Mouse (Mus musculus) lung, postnatal 0 days (tissue): Measurements from ENCODE around the gene Itga9.

ENCODE experiments used
- CTCF ChIP-seq: IDR thresholded peaks from 2 replicates; pipeline ENCODE4 v1.5.1; 2016; ENCODE audit warnings: antibody characterized with exemption, mild to moderate bottlenecking
- EP300 ChIP-seq: IDR thresholded peaks from 2 replicates; pipeline ENCODE4 v1.6.1; 2016; ENCODE audit warnings: antibody characterized with exemption, mild to moderate bottlenecking, control low read depth

DNA sequence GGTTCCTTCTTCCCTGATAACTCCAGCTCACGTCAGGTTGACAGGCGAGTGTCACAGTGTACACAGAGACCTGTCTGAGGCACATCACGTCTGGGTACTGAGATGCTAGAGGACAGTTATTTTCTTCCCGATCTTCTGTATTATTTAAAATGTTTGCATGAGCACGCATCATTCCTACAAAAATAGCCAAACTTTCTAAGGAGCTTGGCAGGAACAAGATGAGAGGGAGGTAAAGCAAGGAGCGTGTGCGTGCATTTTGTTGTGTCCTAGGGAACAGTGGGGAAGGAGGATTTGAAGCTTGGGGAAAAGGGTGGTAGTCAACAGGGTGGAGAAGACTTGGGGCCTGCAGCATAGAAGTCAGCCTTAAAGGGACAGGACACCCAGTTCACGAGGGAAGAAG is 342.6 kb downstream of the Itga9 start:
- TF ChIP-seq CTCF (no peak), EP300 (no peak)
